Mouse (Mus musculus) CD4-positive helper T cell, adult 2 months (primary cell): ENCODE data around the gene Tmem205.

Source experiments
- DNase-seq: peaks from one replicate; pipeline ENCODE4 v3.0.0-alpha.2; 2012; ENCODE audit warnings: low read depth, missing footprints, low spot score

Tmem205 gene

GRCm38 (mm10) chr9:21927208-21927753 is at the start of gene Tmem205, which contains the start of gene Ccdc159:
Tmem205 (minus strand) TSS chr9:21927556.
Ccdc159 (plus strand) TSS chr9:21927471.
- DNase-seq: peak; percentile 53

DNA sequence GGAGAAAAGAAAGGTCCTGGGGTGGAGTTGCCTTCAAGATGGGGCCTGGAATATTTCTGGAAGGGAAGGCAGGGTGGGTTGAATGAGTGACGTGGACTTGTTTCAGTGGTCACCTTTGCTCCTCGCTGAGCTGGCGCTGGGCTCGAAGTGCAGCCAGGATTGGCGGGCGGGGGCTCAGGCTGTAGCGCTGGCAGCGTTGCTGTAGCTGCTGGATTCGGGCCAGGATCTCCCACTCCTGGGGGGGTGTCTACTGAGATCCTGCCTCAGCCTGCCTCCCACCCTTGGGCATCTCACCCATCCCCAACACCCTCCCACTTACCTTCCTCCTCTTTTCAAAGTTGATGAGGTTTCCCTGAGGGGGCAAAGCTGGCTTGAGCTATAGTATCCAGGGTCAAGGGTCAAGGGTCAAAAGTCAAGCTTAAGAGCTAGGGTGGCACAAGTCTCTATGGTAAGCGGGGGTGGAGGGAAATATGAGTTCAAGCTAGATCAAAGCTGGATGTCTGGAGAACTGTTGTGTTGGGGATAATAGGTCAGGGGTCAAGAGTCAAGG is 49.3 kb upstream of the Tmem205 start:
- no peak for DNase-seq

GRCm38 (mm10) chr9:21969304-21969703 is 41.9 kb upstream of the Tmem205 start:
- DNase-seq: no peak

DNA sequence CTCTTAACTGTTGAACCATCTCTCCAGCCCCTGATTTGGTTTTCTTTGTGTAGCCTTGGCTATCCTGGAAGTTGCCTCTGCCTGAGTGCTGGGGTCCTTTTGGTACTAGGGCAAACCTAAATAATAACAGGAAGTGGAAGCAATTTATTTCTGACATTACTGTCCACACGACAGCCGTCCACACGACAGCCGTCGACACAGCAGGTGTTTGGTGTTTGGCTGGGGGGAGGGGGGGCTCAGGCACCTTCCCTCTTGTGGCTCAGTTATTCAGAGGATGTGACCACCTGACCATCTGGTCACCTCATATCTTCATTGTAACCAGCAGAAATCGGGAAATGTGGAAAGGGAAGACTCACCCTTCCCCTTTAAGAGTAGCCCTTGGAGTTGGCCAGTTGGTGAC is 41.5 kb upstream of the Tmem205 start:
- DNase-seq: no peak

DNA sequence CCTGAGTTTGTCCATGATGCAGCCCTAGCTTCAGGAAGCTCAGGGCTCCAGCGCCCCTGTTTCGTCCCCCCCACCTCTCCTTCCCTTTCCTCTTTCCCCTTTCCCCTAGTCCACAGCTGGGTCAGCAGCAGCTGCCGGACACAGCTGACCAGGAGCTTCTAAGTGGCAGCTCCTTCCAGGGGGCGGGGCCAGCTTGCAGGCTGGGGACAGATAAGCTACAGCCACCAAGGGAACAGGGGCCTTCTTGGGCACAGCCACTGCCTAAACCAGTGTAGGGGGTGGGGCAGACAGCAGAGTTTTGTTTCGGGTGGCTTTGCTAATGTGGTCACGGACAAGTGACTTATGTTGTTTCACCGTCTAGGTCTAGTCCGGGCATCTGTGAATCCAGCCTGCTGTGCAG is 36.1 kb upstream of the Tmem205 start, which contains the start of gene Epor:
TSS of gene Epor (minus strand) at position 90 of the 400 bp plus-strand sequence.
- DNase-seq: no peak

- peak; percentile 76 for DNase-seq
Observed at GRCm38 (mm10) chr9:21962416-21963059, 35.2 kb upstream of the Tmem205 start.

- no peak for DNase-seq
Observed at GRCm38 (mm10) chr9:21962010-21962409, 34.7 kb upstream of the Tmem205 start.

DNA sequence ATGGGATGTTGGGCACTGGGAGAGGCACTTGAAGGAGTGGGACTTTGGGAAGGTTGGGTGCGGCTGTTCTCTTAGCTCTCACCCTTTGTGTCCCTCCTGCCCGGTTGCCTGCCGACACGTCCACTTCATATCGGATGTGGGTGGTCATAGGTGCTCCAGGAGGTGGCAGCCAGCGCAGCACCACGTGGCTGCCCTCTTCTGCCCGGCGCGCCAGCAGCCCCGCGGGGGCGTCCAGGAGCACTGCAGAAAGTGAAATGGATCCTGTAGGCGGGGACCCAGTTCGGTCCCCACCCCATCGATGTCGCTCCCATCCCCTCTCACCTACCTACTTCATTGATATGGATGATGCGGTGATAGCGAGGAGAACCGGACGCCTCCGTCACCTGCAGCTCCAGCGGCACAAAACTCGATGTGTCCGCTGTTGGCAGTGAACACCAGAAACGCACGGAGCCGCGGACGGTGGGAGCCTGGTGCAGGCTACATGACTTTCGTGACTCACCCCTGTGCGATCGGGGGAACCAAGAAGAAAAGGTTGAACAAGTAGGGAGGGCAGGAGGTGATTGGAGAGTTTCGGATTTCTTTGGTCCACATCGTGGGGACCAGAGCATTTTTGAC is 34.1 kb upstream of the Tmem205 start:
- DNase-seq: peak; percentile 21

- no peak for DNase-seq
Observed at GRCm38 (mm10) chr9:21960558-21961208, 33.3 kb upstream of the Tmem205 start.

- no peak for DNase-seq
Observed at GRCm38 (mm10) chr9:21960135-21960534, 32.8 kb upstream of the Tmem205 start.

- DNase-seq: no peak
Observed at GRCm38 (mm10) chr9:21959244-21959643, 31.9 kb upstream of the Tmem205 start.

- DNase-seq: no peak
Observed at GRCm38 (mm10) chr9:21958372-21958771, 31.0 kb upstream of the Tmem205 start.

DNA sequence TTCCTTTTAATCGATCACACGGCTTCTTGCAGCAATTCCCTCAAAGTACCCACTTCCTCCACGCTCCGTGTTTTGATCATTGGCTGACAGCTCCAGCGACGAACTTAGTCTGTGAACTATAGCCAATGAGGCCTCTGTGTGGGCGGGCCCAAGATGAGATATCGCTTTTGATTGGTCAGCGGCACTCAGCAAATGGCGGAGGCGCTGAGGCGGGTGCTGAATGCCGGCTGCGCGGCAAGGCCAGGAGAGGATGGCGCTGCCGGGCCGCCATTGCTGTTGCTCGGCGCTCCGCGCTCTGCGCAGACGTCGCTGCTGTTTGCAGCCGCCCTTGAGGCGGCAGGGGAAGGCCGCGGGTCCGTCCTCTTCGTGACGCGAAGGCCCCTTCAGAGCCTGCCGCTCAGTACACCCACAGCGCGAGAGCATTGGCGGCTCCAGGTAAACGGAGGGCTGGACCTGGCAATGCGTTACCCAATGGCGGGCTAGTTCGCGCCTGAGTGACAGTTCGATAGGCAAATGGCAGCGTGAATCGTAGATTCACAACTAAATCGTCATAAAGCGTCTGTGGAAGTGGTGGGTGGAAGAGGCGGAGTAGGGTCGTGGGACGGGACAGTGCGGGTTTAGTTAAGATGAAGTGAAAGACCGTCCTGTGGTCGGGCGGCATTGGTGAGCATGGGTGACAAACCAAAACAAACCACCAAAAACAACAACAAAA is 28.4 kb upstream of the Tmem205 start, which contains the start of gene Swsap1:
TSS of gene Swsap1 (plus strand) at position 186 of the 712 bp plus-strand sequence.
- peak; percentile 99 for DNase-seq

GRCm38 (mm10) chr9:21955225-21955569 is 27.8 kb upstream of the Tmem205 start:
- DNase-seq: no peak

- no peak for DNase-seq
Observed at GRCm38 (mm10) chr9:21954635-21955034, 27.3 kb upstream of the Tmem205 start.

DNA sequence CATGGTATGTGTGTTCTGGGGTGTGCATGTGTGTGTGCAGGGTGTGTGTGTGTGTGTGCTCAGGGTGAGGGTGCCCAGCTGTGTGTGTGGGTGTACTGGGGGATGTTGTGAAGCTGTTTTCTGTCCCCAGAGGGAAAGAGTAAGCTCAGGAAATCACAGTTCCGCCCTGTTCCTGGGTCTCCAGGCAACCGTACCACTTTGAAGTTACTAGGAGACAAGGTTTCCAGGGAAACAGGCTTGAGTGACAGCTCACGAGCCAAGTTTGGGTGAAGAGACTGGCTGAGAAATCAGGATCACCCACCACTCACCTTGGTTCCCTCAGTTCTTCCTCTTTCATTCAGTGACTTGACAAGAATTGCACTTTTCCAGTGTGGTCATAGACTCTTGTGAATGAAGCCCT is 26.2 kb upstream of the Tmem205 start:
- DNase-seq: peak; percentile 44

- DNase-seq: peak; percentile 34
Observed at GRCm38 (mm10) chr9:21951977-21952376, 24.6 kb upstream of the Tmem205 start.

GRCm38 (mm10) chr9:21950322-21950721 is 23.0 kb upstream of the Tmem205 start:
- DNase-seq: peak; percentile 52

- no peak for DNase-seq
Observed at GRCm38 (mm10) chr9:21948790-21949189, 21.4 kb upstream of the Tmem205 start.

DNA sequence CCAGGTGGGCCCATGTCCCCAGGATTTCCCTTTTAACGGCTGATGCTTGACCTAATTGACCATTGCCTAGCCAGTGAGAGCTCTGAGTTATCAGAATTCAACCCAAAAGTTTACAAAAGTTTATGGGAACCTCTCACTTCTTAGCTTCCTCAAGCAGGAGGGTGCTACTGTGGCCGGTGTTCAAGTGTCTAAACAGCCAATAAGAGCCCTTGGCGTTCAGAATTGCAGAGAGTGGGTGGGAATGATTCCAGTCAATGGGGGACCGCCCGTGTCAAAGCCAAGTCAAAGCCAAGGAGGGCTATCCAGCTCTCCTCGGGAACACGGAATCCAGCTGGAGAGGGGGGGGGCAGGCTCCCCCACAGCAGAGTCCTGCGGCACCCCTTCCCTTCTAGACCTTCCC is 20.8 kb upstream of the Tmem205 start:
- no peak for DNase-seq

- peak; percentile 15 for DNase-seq
Observed at GRCm38 (mm10) chr9:21947540-21948130, 20.3 kb upstream of the Tmem205 start.
